Mouse (Mus musculus) ES-Bruce4 (cell line): ENCODE measurements around the gene Col6a5. TPM values are rescaled to one million over a fixed set of nuclear protein-coding genes. Genes with fewer than 3 reads are reported as not detected.

ENCODE experiments used
- H3K27ac ChIP-seq: 2 replicates; pipeline ENCODE4 v1.5.1; 2012; ENCODE audit warnings: low read length, inconsistent platforms; ENCODE audit not compliant: insufficient read depth
- H3K27me3 ChIP-seq: 2 replicates; pipeline ENCODE4 v1.6.1; 2012; ENCODE audit warnings: mild to moderate bottlenecking, low read length, inconsistent platforms; ENCODE audit not compliant: control insufficient read depth, poor library complexity, insufficient read depth, severe bottlenecking
- H3K36me3 ChIP-seq: 2 replicates; pipeline ENCODE4 v1.6.1; 2012; ENCODE audit warnings: inconsistent platforms, mild to moderate bottlenecking, low read length, moderate library complexity; ENCODE audit not compliant: control insufficient read depth, poor library complexity, insufficient read depth, severe bottlenecking
- H3K4me1 ChIP-seq: one replicate; pipeline ENCODE4 v1.8.1; 2011; ENCODE audit warnings: low read length; ENCODE audit not compliant: control insufficient read depth, insufficient read depth
- H3K4me3 ChIP-seq: 2 replicates; pipeline ENCODE4 v1.5.1; 2011; ENCODE audit warnings: low read depth, mild to moderate bottlenecking, low read length
- H3K9ac ChIP-seq: 2 replicates; pipeline ENCODE4 v1.6.1; 2012; ENCODE audit warnings: low read depth, mild to moderate bottlenecking, inconsistent platforms; ENCODE audit not compliant: poor library complexity, severe bottlenecking
- H3K9me3 ChIP-seq: replicated peaks from 2 replicates; pipeline ENCODE4 v1.6.1; 2012; ENCODE audit warnings: mild to moderate bottlenecking, low read length, inconsistent platforms; ENCODE audit not compliant: control insufficient read depth, poor library complexity, insufficient read depth, severe bottlenecking
- CTCF ChIP-seq: IDR thresholded peaks from one replicate; pipeline ENCODE4 v1.8.1; 2011; ENCODE audit warnings: low read depth, low read length
- EP300 ChIP-seq: IDR thresholded peaks from 2 replicates; pipeline ENCODE4 v1.6.1; 2011; ENCODE audit warnings: low read depth, low read length; ENCODE audit not compliant: insufficient read depth
- POLR2A ChIP-seq: IDR thresholded peaks from one replicate; pipeline ENCODE4 v1.8.1; 2011; ENCODE audit warnings: low read length; ENCODE audit not compliant: insufficient read depth
- polyA plus RNA-seq: library from polyadenylated mRNA; stranded (reverse); fragments of >200 nt; gene quantifications from 2 replicates; pipeline ENCODE4 v1.2.4, GENCODE M21; 2011; ENCODE audit warnings: low read depth; ENCODE audit not compliant: missing spikeins, insufficient read depth, insufficient read length

Gene Col6a5
- polyA plus RNA-seq, 1 experiment, result not detected

GRCm38 (mm10) chr9:105811458-105811857, 149.0 kb downstream of the Col6a5 start:
- H3K27ac ChIP-seq, result no peak overlapping the region
- no peak overlapping the region for H3K4me3 ChIP-seq
- H3K9me3 ChIP-seq, result no peaks in the 10 kb centered on the region
- H3K27me3 ChIP-seq, result no peaks in the 10 kb centered on the region
- TF ChIP-seq POLR2A (no peak), CTCF (no peak), EP300 (no peak)
- no peak overlapping the region for H3K9ac ChIP-seq
- H3K4me1 ChIP-seq, result no peaks in the 10 kb centered on the region
- no peaks in the 10 kb centered on the region for H3K36me3 ChIP-seq

GRCm38 (mm10) chr9:105808920-105809505, 151.4 kb downstream of the Col6a5 start:
- no peak overlapping the region for H3K27ac ChIP-seq
- no peaks in the 10 kb centered on the region for H3K4me1 ChIP-seq
- H3K4me3 ChIP-seq, result no peak overlapping the region
- no peak overlapping the region for H3K9ac ChIP-seq
- TF ChIP-seq POLR2A (no peak), EP300 (no peak), CTCF (no peak)
- no peaks in the 10 kb centered on the region for H3K9me3 ChIP-seq
- H3K27me3 ChIP-seq, result no peaks in the 10 kb centered on the region
- no peaks in the 10 kb centered on the region for H3K36me3 ChIP-seq

Other genes with a start within 250 kb of the Col6a5 start
- not detected in 2 replicates for gene Col6a6, start 132.5 kb downstream of the Col6a5 start, polyA plus RNA-seq
- gene Col6a4, start 136.1 kb upstream of the Col6a5 start, polyA plus RNA-seq, result 0.15 TPM in 1 of 2 replicates, not detected in the other
- gene Glyctk, start 197.5 kb upstream of the Col6a5 start, polyA plus RNA-seq, result 0.97 and 1.1 TPM in 2 replicates
- gene Wdr82, start 210.3 kb upstream of the Col6a5 start, polyA plus RNA-seq, result 118 and 122 TPM in 2 replicates
- gene Ppm1m, start 239.1 kb upstream of the Col6a5 start, polyA plus RNA-seq, result 23.2 and 23.4 TPM in 2 replicates
- 27.3 and 36.7 TPM in 2 replicates for gene Twf2, start 242.5 kb upstream of the Col6a5 start, polyA plus RNA-seq